Mouse (Mus musculus) liver, adult 2 months (tissue): ENCODE results near the gene Ralbp1. TPM values are rescaled to one million over a fixed set of nuclear protein-coding genes. Genes with fewer than 3 reads are reported as not detected.
A peak's percentile ranks its signal among the peaks of the same experiment; 100 is the strongest.

Experiments used
- DNase-seq: peaks from one replicate; pipeline ENCODE4 v3.0.0-alpha.2; 2011; ENCODE audit warnings: low read depth, low spot score; ENCODE audit errors: extremely low read depth
- H3K27ac ChIP-seq: fragments of 200-500 bp; replicated peaks from 2 replicates; pipeline ENCODE4 v1.5.1; 2012; ENCODE audit warnings: low read depth, mild to moderate bottlenecking, control low read depth, inconsistent platforms, low read length; ENCODE audit not compliant: insufficient read depth
- H3K27me3 ChIP-seq: fragments of 200-500 bp; 2 replicates; pipeline ENCODE4 v1.6.1; 2012; ENCODE audit warnings: mild to moderate bottlenecking, moderate library complexity, low read length, inconsistent platforms; ENCODE audit not compliant: control insufficient read depth, insufficient read depth
- H3K36me3 ChIP-seq: fragments of 200-500 bp; 2 replicates; pipeline ENCODE4 v1.6.1; 2012; ENCODE audit warnings: low read length, inconsistent platforms; ENCODE audit not compliant: control insufficient read depth, insufficient read depth
- H3K4me1 ChIP-seq: fragments of 200-500 bp; 2 replicates; pipeline ENCODE4 v1.6.1; 2011; ENCODE audit warnings: low read length; ENCODE audit not compliant: control insufficient read depth, insufficient read depth
- H3K4me3 ChIP-seq: fragments of 200-500 bp; 2 replicates; pipeline ENCODE4 v1.5.1; 2011; ENCODE audit warnings: low read depth, mild to moderate bottlenecking, control low read depth, low read length, moderate library complexity; ENCODE audit not compliant: insufficient read depth
- H3K79me2 ChIP-seq: fragments of 200-500 bp; 2 replicates; pipeline ENCODE4 v1.6.1; 2012; ENCODE audit warnings: inconsistent platforms, mild to moderate bottlenecking, low read length, moderate library complexity; ENCODE audit not compliant: control insufficient read depth, insufficient read depth
- H3K9ac ChIP-seq: fragments of 200-500 bp; 2 replicates; pipeline ENCODE4 v1.6.1; 2012; ENCODE audit warnings: low read depth, mild to moderate bottlenecking, control low read depth, inconsistent platforms, low read length
- CTCF ChIP-seq: fragments of 200-500 bp; IDR thresholded peaks from 2 replicates; pipeline ENCODE4 v1.5.1; 2011; ENCODE audit warnings: low read depth, low read length, control low read depth
- POLR2A ChIP-seq: fragments of 200-500 bp; IDR thresholded peaks from 2 replicates; pipeline ENCODE4 v1.6.1; 2011; ENCODE audit warnings: low read length, control low read depth; ENCODE audit not compliant: insufficient read depth; ENCODE audit errors: extremely low read depth
- WGBS: fragments of 180-500 bp; shearing (Covaris S2); methylation state at CpG from one replicate; pipeline ENCODE4 v1.1.7; 2018; 5-methylcytosine and 5-hydroxymethylcytosine counted together
- polyA plus RNA-seq: library from polyadenylated mRNA; depleted of rRNA; stranded (reverse); fragments of >200 nt; gene quantifications from 2 replicates; pipeline ENCODE4 v1.2.3, GENCODE M21; 2012
- total RNA-seq: library from RNA; depleted of rRNA; stranded (reverse); fragments of >200 nt; gene quantifications from 2 replicates; pipeline ENCODE4 v1.2.3, GENCODE M21; 2014

Gene Ralbp1
- total and polyA plus RNA-seq, 2 experiments: 10.3 to 14.3 TPM

GRCm38 (mm10) chr17:65906313-65906894 lies 20.8 kb upstream of the Ralbp1 start:
- Histone ChIP-seq H3K4me3 (no peak overlapping the region; the same call in 1 of the 2 replicates), H3K27me3 (no peaks in the 10 kb centered on the region), H3K79me2 (no peaks in the 10 kb centered on the region), H3K9ac (peak overlapping the region; percentile 34; the same call in 1 of the 2 replicates), H3K36me3 (no peaks in the 10 kb centered on the region), H3K4me1 (no peaks in the 10 kb centered on the region), H3K27ac (peak overlapping the region; percentile 40; the same call in 1 of the 2 replicates)
- 54% methylated on average over 12 of the region's 12 CpGs for WGBS
- DNase-seq: no peak
- TF ChIP-seq CTCF: no peak
- TF ChIP-seq POLR2A: no peak

DNA sequence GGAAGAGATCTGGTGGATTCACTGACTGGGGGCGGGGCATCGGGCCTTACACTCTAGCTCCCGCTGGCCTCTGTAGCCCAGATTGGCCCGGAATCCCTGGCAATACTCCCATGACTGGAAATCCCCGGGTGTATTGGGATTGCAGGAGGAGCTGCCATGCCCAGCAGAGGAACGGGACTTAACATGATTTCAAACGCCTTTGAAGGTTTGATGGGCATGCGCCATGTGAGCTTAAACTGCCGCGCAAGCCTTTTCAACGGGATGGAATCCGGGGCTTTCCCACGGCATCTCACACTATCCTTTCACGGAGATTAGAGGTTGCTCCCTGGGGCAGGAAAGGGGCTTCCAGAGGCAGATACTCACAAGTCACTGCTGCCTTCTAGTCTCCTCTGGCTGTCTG lies 19.6 kb upstream of the Ralbp1 start:
- Histone ChIP-seq H3K27me3 (no peaks in the 10 kb centered on the region), H3K4me3 (no peak overlapping the region), H3K27ac (no peak overlapping the region), H3K4me1 (no peaks in the 10 kb centered on the region), H3K9ac (no peak overlapping the region), H3K79me2 (no peaks in the 10 kb centered on the region), H3K36me3 (no peaks in the 10 kb centered on the region)
- TF ChIP-seq POLR2A: no peak
- no peak for TF ChIP-seq CTCF
- DNase-seq: no peak
- 82% methylated on average over 14 of the region's 14 CpGs for WGBS

GRCm38 (mm10) chr17:65903826-65904225 lies 18.2 kb upstream of the Ralbp1 start:
- H3K4me3 ChIP-seq: no peak overlapping the region
- TF ChIP-seq CTCF (no peak), POLR2A (no peak)
- H3K27me3 ChIP-seq: no peaks in the 10 kb centered on the region
- H3K4me1 ChIP-seq: no peaks in the 10 kb centered on the region
- H3K36me3 ChIP-seq: no peaks in the 10 kb centered on the region
- WGBS: 95% methylated on average over 8 of the region's 8 CpGs
- no peak overlapping the region for H3K9ac ChIP-seq
- no peak for DNase-seq
- H3K79me2 ChIP-seq: no peaks in the 10 kb centered on the region
- H3K27ac ChIP-seq: no peak overlapping the region

DNA sequence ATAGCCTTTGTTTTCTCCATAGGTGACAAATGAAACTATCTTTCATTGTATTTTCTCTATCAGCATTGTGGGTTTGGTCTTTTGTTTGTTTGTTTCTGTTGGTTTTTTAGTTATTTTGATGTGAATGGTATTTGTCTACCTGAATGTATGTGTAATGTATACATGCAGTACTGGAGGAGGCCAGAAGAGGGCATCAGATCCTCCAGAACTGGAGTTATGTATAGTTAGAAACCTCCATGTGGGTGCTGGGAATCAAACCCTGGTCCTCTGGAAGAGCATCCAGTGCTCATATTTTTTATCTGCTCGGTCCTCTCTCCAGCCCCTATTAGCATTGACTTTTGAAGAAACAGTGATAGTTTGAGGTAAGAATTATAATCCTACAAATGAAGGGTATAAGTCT lies 17.4 kb upstream of the Ralbp1 start:
- Histone ChIP-seq H3K36me3 (no peaks in the 10 kb centered on the region), H3K27ac (no peak overlapping the region), H3K27me3 (no peaks in the 10 kb centered on the region), H3K79me2 (no peaks in the 10 kb centered on the region), H3K4me1 (no peaks in the 10 kb centered on the region), H3K9ac (no peak overlapping the region), H3K4me3 (no peak overlapping the region)
- TF ChIP-seq CTCF (no peak), POLR2A (no peak)
- 100% methylated on average over 1 of the region's 1 CpGs for WGBS
- no peak for DNase-seq

DNA sequence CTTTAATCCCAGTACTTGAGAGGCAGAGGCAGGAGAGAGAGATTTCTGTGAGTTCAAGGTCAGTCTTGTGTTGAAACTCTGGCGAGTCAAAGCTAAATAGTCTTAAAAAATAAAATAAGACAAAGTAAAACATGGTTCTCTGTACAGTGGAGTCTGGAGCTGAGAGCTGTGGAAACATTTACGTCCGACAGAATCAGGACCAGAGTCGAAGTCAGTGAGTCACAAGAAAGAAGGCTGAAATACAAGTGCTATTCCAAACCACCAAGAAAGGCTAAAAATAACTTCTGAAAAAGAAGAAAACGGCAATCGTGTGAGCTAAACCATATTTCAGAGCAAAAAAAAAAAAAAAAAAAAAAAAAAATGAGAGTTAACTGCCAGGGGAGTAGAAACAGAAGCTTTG lies 16.7 kb upstream of the Ralbp1 start:
- H3K9ac ChIP-seq: no peak overlapping the region
- WGBS: 88% methylated on average over 6 of the region's 6 CpGs
- no peaks in the 10 kb centered on the region for H3K27me3 ChIP-seq
- no peaks in the 10 kb centered on the region for H3K79me2 ChIP-seq
- no peak for DNase-seq
- no peak overlapping the region for H3K4me3 ChIP-seq
- TF ChIP-seq CTCF (no peak), POLR2A (no peak)
- no peaks in the 10 kb centered on the region for H3K4me1 ChIP-seq
- H3K36me3 ChIP-seq: no peaks in the 10 kb centered on the region
- H3K27ac ChIP-seq: no peak overlapping the region

DNA sequence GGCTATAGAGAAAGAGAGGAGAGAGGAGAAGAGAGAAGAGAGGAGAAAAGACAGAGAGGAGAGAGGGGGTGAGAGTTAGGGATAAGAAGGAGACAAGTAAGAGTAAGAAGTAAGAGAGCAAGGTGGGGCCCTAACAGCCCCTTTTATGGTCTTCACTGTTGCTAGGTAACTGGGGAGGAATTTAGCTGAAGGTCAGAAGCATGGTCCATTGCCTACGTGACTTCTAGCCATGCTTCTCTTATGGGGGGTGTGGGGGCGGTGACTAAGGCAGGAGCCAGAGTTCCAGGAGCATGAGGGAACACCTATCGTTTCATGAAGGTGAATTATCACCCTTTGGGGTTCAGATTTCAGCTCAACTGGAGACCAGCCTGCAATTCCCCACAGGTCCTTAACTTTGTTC lies 10.4 kb upstream of the Ralbp1 start:
- Histone ChIP-seq H3K79me2 (no peaks in the 10 kb centered on the region), H3K4me1 (no peaks in the 10 kb centered on the region), H3K9ac (no peak overlapping the region), H3K27ac (no peak overlapping the region), H3K36me3 (no peaks in the 10 kb centered on the region), H3K4me3 (no peak overlapping the region), H3K27me3 (no peaks in the 10 kb centered on the region; the same call in 1 of the 2 replicates)
- TF ChIP-seq CTCF: no peak
- no peak for TF ChIP-seq POLR2A
- 95% methylated on average over 3 of the region's 3 CpGs for WGBS
- no peak for DNase-seq
